Mouse (Mus musculus) splenic B cell, adult 2 months (primary cell): ENCODE results near the gene Prkcz.
"Not testable (repeated sequence)": the region's sequence is repeated elsewhere in the genome, so short reads cannot be mapped to it uniquely, and the experiment has no call there.

Experiments
- DNase-seq: peaks from one replicate; pipeline ENCODE4 v3.0.0-alpha.2; 2011; ENCODE audit warnings: low read depth, low spot score
- H3K27me3 ChIP-seq: 2 replicates; pipeline ENCODE4 v1.6.1; 2012; ENCODE audit warnings: mild to moderate bottlenecking, low read length, moderate library complexity, mixed read lengths; ENCODE audit not compliant: control insufficient read depth, poor library complexity, insufficient read depth, severe bottlenecking
- H3K36me3 ChIP-seq: 2 replicates; pipeline ENCODE4 v1.6.1; 2012; ENCODE audit warnings: mild to moderate bottlenecking, low read length, moderate library complexity, mixed read lengths; ENCODE audit not compliant: control insufficient read depth, poor library complexity, insufficient read depth, severe bottlenecking

The Prkcz gene

GRCm38 (mm10) chr4:155268382-155268781 is 92.8 kb downstream of the Prkcz start:
- peak; percentile 45 for DNase-seq
- Histone ChIP-seq H3K36me3 (no peaks in the 10 kb centered on the region), H3K27me3 (no peaks in the 10 kb centered on the region)

GRCm38 (mm10) chr4:155267639-155268175 is 93.5 kb downstream of the Prkcz start:
- no peaks in the 10 kb centered on the region for H3K27me3 ChIP-seq
- no peaks in the 10 kb centered on the region for H3K36me3 ChIP-seq
- no peak for DNase-seq

GRCm38 (mm10) chr4:155267047-155267543 is 94.1 kb downstream of the Prkcz start:
- no peak for DNase-seq
- H3K27me3 ChIP-seq: no peaks in the 10 kb centered on the region

GRCm38 (mm10) chr4:155264521-155265321 is 96.4 kb downstream of the Prkcz start:
- Histone ChIP-seq H3K36me3 (no peaks in the 10 kb centered on the region), H3K27me3 (no peaks in the 10 kb centered on the region)

More at GRCm38 (mm10) chr4:155267047-155267543, 94.1 kb downstream of the Prkcz start:
- no peaks in the 10 kb centered on the region for H3K36me3 ChIP-seq

GRCm38 (mm10) chr4:155252253-155252652 is 108.9 kb downstream of the Prkcz start:
- DNase-seq: no peak
- no peaks in the 10 kb centered on the region for H3K27me3 ChIP-seq

More at GRCm38 (mm10) chr4:155264521-155265321, 96.4 kb downstream of the Prkcz start:
- no peak for DNase-seq

GRCm38 (mm10) chr4:155251147-155251546 is 110.0 kb downstream of the Prkcz start:
- Histone ChIP-seq H3K27me3 (no peaks in the 10 kb centered on the region), H3K36me3 (0 out of 2 replicates have a peak, but pooled peaks cover under 1% of the 10 kb centered on the region)
- no peak for DNase-seq

More at GRCm38 (mm10) chr4:155252253-155252652, 108.9 kb downstream of the Prkcz start:
- H3K36me3 ChIP-seq: 0 out of 2 replicates have a peak, but pooled peaks cover 3% of the 10 kb centered on the region

GRCm38 (mm10) chr4:155250361-155251117 is 110.6 kb downstream of the Prkcz start:
- H3K27me3 ChIP-seq: no peaks in the 10 kb centered on the region
- no peaks in the 10 kb centered on the region for H3K36me3 ChIP-seq
- DNase-seq: no peak

- DNase-seq: peak; percentile 79
- no peaks in the 10 kb centered on the region for H3K36me3 ChIP-seq
Measured at GRCm38 (mm10) chr4:155249648-155250351, 111.4 kb downstream of the Prkcz start, which contains the start of gene Faap20. Gene Faap20 (plus strand): TSS chr4:155249802.

GRCm38 (mm10) chr4:155249257-155249647 is 111.9 kb downstream of the Prkcz start:
- H3K36me3 ChIP-seq: no peaks in the 10 kb centered on the region
- H3K27me3 ChIP-seq: no peaks in the 10 kb centered on the region
- DNase-seq: peak; percentile 98

More at GRCm38 (mm10) chr4:155249648-155250351, 111.4 kb downstream of the Prkcz start, which contains the start of gene Faap20:
- no peaks in the 10 kb centered on the region for H3K27me3 ChIP-seq

- not testable (repeated sequence) for H3K36me3 ChIP-seq, DNase-seq, H3K27me3 ChIP-seq
Measured at GRCm38 (mm10) chr4:155248054-155248453, 113.1 kb downstream of the Prkcz start.

- no peaks in the 10 kb centered on the region for H3K27me3 ChIP-seq
- H3K36me3 ChIP-seq: no peaks in the 10 kb centered on the region
- DNase-seq: no peak
Measured at GRCm38 (mm10) chr4:155246691-155247105, 114.5 kb downstream of the Prkcz start.

GRCm38 (mm10) chr4:155245770-155246492 is 115.2 kb downstream of the Prkcz start:
- Histone ChIP-seq H3K36me3 (no peaks in the 10 kb centered on the region), H3K27me3 (no peaks in the 10 kb centered on the region)
- DNase-seq: no peak

- DNase-seq: no peak
- H3K27me3 ChIP-seq: no peaks in the 10 kb centered on the region
- H3K36me3 ChIP-seq: no peaks in the 10 kb centered on the region
Measured at GRCm38 (mm10) chr4:155243233-155243632, 117.9 kb downstream of the Prkcz start.
